18 mouse cellular contexts compared by ENCODE assay signal in the genomic region with DNA sequence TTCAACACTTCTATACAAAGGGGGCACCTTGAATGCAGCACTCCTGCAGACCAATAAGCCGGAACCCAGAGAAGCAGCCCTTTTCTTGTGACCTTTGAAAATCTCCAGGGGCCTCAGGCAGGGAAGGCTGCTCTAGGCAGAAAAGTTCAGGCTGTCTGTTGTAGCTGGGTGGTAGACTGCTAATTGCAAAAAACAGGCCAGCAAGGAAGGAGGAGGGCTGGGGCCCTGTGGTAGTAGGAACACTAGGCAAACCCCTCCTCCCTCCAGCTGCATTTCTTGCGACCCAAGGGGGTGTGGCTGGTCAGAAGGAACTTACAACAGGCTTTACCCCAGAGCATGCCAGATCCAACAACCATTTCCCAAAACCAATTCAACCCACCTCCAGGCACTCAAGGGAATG.
"Had no signal": no experiment of that assay in that cellular context is flagged by ENCODE, and none has a peak within 500 bp of the region (broad histone marks: within the 10 kb centered on the region; RNA-seq: fewer than 3 reads in every experiment).

No protein-coding gene starts in this region.

- H3K27ac ChIP-seq: limb, embryonic 13.5 days; liver, embryonic 12.5 days; liver, embryonic 15.5 days; lung, embryonic 15.5 days; stomach, postnatal 0 days had no signal

- H3K4me1 ChIP-seq: liver, embryonic 12.5 days; liver, embryonic 15.5 days; lung, embryonic 15.5 days had no signal

- ATAC-seq: liver, embryonic 12.5 days had no signal

- H3K36me3 ChIP-seq: limb, embryonic 13.5 days; liver, embryonic 12.5 days; liver, embryonic 15.5 days; lung, embryonic 15.5 days had no signal

- H3K27me3 ChIP-seq: limb, embryonic 13.5 days; liver, embryonic 12.5 days; liver, embryonic 15.5 days; lung, embryonic 15.5 days had no signal

- H3K4me3 ChIP-seq: limb, embryonic 13.5 days; liver, embryonic 12.5 days; liver, embryonic 15.5 days; lung, embryonic 15.5 days had no signal

- H3K9ac ChIP-seq: limb, embryonic 13.5 days; liver, embryonic 12.5 days; liver, embryonic 15.5 days; lung, embryonic 15.5 days had no signal

- H3K9me3 ChIP-seq: limb, embryonic 13.5 days; liver, embryonic 12.5 days; liver, embryonic 15.5 days; lung, embryonic 15.5 days had no signal

- DNase-seq: kidney, adult 9 months; kidney, postnatal 14 days; kidney, postnatal 4 days; left cerebral cortex, postnatal 4 days; liver; lung, postnatal 4 days; midbrain, embryonic 14.5 days; right cerebral cortex, postnatal 14 days; right cerebral cortex, postnatal 4 days; thymus, adult 2 months; thymus, postnatal 14 days; thymus, postnatal 4 days had no signal

- H3K4me2 ChIP-seq: limb, embryonic 13.5 days; liver, embryonic 12.5 days; liver, embryonic 15.5 days; lung, embryonic 15.5 days; midbrain, embryonic 11.5 days had no signal
